Mouse (Mus musculus) bone marrow, adult 2 months (tissue): ENCODE measurements around the gene Wdr4.

Source experiments
- CTCF ChIP-seq: fragments of 200-500 bp; IDR thresholded peaks from 2 replicates; pipeline ENCODE4 v1.5.1; 2011; ENCODE audit warnings: low read length, control low read depth; ENCODE audit not compliant: control insufficient read depth, insufficient read depth
- POLR2A ChIP-seq: fragments of 200-500 bp; IDR thresholded peaks from 2 replicates; pipeline ENCODE4 v1.6.1; 2011; ENCODE audit warnings: low read depth, mild to moderate bottlenecking, control low read depth, low read length, borderline replicate concordance; ENCODE audit not compliant: control insufficient read depth

GRCm38 (mm10) chr17:31546444-31547196 is 26.8 kb upstream of the Wdr4 start:
- TF ChIP-seq POLR2A (no peak), CTCF (no peak)
